Mouse (Mus musculus): ENCODE results near the gene Cnksr1. TPM values are rescaled to one million over a fixed set of nuclear protein-coding genes. Genes with fewer than 3 reads are reported as not detected.

Gene Cnksr1
- polyA plus RNA-seq (2014; fragmentation: Nextera tagmentation; extraction: Ambion mirVana) = 0.20 TPM in 1 of 2 replicates, not detected in the other

DNA sequence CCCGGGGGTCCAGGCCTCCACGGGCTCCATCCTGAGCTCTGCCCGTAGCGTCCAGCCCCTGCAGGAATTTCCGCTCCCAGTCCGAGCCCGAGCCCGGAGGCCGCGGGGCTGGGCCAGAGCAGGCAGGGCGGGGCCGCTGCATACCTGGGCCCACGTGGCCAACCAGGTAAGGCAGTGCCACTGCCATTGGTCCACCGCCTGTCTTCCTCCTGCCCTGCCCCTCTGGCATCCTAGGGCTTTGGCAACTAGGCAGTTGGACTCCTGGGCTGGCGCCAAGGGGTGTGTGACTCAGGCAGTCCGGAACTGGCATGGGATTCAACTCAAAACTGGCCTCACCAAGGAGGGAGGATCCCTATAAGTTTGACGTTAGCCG, at the start of gene Cnksr1:
TSS of gene Cnksr1 (minus strand) at position 121 of the 373 bp plus-strand sequence.
- DNase-seq = peak; percentile 18
- Histone ChIP-seq H3K9me3 (ENCODE audit: control insufficient read depth, low read length) (no peaks in the 10 kb centered on the region), H3K27me3 (ENCODE audit: control insufficient read depth, insufficient read depth, low read length) (peaks cover 17% of the 10 kb centered on the region; the same call in 1 of the 2 replicates), H3K4me1 (ENCODE audit: control insufficient read depth, insufficient read depth, low read length) (no peaks in the 10 kb centered on the region), H3K4me2 (ENCODE audit: low read length) (no peak within 1 kb of the TSS; the same call in 1 of the 2 replicates), H3K27ac (replicated peaks; ENCODE audit: low read depth, low read length) (no peak within 1 kb of the TSS), H3K9ac (replicated peaks; ENCODE audit: low read length) (no peak within 1 kb of the TSS), H3K36me3 (ENCODE audit: control insufficient read depth, insufficient read depth, low read length) (no peaks in the 10 kb centered on the region), H3K4me3 (replicated peaks; ENCODE audit: low read depth, low read length) (no peak within 1 kb of the TSS)
- ATAC-seq (ENCODE audit: low FRiP score, low TSS enrichment) = no peak
- WGBS = 4% methylated on average over 18 of the region's 18 CpGs

DNA sequence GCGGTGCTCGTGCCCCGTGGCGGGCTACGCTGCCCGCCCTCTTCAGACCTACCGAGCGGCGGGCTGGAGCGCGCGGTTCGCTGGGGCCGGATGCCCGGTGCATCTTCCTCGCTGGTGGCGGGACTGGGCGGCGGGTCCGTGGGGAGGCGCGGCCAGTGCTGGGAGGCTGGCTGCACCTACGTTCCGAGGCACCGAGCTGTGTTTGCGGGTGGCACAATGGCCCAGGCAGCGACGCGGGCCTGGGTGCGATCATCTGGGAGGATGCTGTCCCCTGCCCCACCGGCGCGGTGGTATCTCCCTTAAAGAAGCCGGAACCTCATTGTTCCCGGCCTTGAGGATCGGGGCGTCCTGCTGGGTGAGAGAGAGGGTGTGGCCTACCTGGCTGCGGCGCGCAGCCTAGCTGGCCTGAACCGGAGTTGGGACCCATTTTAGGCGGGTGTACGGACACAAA, 49.4 kb upstream of the Cnksr1 start, which contains the start of gene Pdik1l:
TSS of gene Pdik1l (minus strand) at position 321 of the 451 bp plus-strand sequence.
- H3K36me3 ChIP-seq (ENCODE audit: control insufficient read depth, insufficient read depth, low read length) = peaks cover 14% of the 10 kb centered on the region
- H3K4me1 ChIP-seq (ENCODE audit: control insufficient read depth, insufficient read depth, low read length) = peaks cover 21% of the 10 kb centered on the region
- peak within 1 kb of the TSS; percentile 99 for H3K9ac ChIP-seq (replicated peaks; ENCODE audit: low read length)
- ATAC-seq (ENCODE audit: low FRiP score, low TSS enrichment) (peak; percentile 82), DNase-seq (peak; percentile 90)
- peak within 1 kb of the TSS; percentile 90 for H3K4me2 ChIP-seq (ENCODE audit: low read length)
- no peaks in the 10 kb centered on the region for H3K27me3 ChIP-seq (ENCODE audit: control insufficient read depth, insufficient read depth, low read length)
- H3K27ac ChIP-seq (replicated peaks; ENCODE audit: low read depth, low read length) = peak within 1 kb of the TSS; percentile 100
- no peaks in the 10 kb centered on the region for H3K9me3 ChIP-seq (ENCODE audit: control insufficient read depth, low read length)
- peak within 1 kb of the TSS; percentile 100 for H3K4me3 ChIP-seq (replicated peaks; ENCODE audit: low read depth, low read length)
- WGBS = under 1% methylated on average over 43 of the region's 43 CpGs

GRCm38 (mm10) chr4:134287168-134287564, 49.0 kb upstream of the Cnksr1 start:
- ATAC-seq (ENCODE audit: low FRiP score, low TSS enrichment) (peak; percentile 94), DNase-seq (peak; percentile 99)
- WGBS = under 1% methylated on average over 55 of the region's 59 CpGs

DNA sequence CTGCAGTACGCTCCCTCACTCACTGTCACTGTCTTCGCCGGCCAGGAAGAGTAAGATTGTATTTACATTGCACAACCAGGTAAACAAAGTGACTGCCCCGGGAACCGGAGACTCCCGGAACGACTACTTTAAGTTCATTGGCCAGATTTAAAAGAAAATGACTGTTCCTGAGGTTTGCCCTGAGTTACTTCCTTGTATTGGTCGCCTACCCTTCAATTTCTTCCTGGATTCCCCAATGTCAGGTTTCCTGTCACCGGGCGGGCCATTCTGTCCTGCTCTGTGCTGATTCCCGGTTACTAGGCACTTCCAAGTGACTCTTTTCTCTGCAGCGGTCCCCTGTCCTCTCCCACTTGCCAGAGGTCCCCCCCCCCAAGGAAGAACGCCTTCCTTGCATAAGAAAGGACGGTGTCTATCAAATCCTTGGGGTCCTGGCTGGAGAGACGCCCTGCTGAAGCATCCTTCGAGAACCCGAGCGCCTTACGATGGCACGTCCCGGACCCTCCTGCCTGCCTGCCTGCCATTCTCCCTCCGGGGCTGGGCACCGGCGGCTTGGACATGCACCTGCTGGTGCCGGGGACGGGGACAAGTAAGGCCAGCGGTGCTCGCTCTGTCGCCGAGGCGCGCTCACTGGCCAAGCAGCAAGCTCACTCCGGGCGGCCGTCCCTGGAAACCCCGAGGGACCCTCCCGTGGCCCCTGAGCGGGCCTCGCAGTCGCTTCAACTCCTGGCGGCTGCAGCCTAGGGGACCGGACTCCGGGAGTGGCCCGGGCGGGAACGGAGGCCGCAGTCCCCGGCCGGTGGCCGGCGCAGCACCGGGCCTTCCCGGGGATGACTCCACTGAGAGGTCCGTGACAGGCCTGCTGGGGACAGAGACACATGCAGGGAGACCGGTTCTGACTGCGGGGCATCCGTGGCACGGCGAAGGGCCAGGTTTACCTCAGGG, 48.3 kb upstream of the Cnksr1 start:
- H3K36me3 ChIP-seq (ENCODE audit: control insufficient read depth, insufficient read depth, low read length) = peaks cover 25% of the 10 kb centered on the region
- H3K9me3 ChIP-seq (ENCODE audit: control insufficient read depth, low read length) = no peaks in the 10 kb centered on the region
- ATAC-seq (ENCODE audit: low FRiP score, low TSS enrichment) = peak; percentile 28
- H3K4me2 ChIP-seq (ENCODE audit: low read length) = peak overlapping the region; percentile 90
- H3K4me1 ChIP-seq (ENCODE audit: control insufficient read depth, insufficient read depth, low read length) = peaks cover 21% of the 10 kb centered on the region
- no peaks in the 10 kb centered on the region for H3K27me3 ChIP-seq (ENCODE audit: control insufficient read depth, insufficient read depth, low read length)
- H3K27ac ChIP-seq (replicated peaks; ENCODE audit: low read depth, low read length) = peak overlapping the region; percentile 100
- peak; percentile 57 for DNase-seq
- H3K9ac ChIP-seq (replicated peaks; ENCODE audit: low read length) = peak overlapping the region; percentile 99
- WGBS = 4% methylated on average over 59 of the region's 59 CpGs
- peak overlapping the region; percentile 100 for H3K4me3 ChIP-seq (replicated peaks; ENCODE audit: low read depth, low read length)

More at GRCm38 (mm10) chr4:134287168-134287564, 49.0 kb upstream of the Cnksr1 start:
- Histone ChIP-seq H3K27ac (replicated peaks; ENCODE audit: low read depth, low read length) (peak overlapping the region; percentile 100), H3K9me3 (ENCODE audit: control insufficient read depth, low read length) (no peaks in the 10 kb centered on the region), H3K36me3 (ENCODE audit: control insufficient read depth, insufficient read depth, low read length) (peaks cover 18% of the 10 kb centered on the region), H3K4me3 (replicated peaks; ENCODE audit: low read depth, low read length) (peak overlapping the region; percentile 100), H3K27me3 (ENCODE audit: control insufficient read depth, insufficient read depth, low read length) (no peaks in the 10 kb centered on the region), H3K9ac (replicated peaks; ENCODE audit: low read length) (peak overlapping the region; percentile 99), H3K4me1 (ENCODE audit: control insufficient read depth, insufficient read depth, low read length) (peaks cover 21% of the 10 kb centered on the region), H3K4me2 (ENCODE audit: low read length) (peak overlapping the region; percentile 90)

DNA sequence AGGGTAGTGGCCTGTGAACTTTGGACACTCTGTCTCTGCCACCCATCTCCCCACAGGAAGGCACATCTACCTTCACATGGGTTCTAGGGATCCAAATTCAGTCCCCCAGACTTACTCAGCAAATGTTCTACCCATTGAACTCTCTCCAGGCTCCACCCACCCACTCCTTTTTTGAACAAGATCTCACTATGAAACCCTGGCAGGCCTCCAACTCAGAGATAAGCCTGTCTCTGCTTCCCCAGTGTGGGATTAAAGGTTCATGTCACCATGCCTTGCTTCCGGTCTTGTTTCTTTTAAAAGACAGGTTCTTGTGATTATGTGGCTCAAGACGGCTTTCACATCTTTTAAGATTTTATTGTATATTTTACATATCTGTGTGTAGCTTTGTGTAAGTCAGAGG, 46.7 kb upstream of the Cnksr1 start:
- H3K27ac ChIP-seq (replicated peaks; ENCODE audit: low read depth, low read length) = no peak overlapping the region
- no peak overlapping the region for H3K4me3 ChIP-seq (replicated peaks; ENCODE audit: low read depth, low read length)
- H3K4me1 ChIP-seq (ENCODE audit: control insufficient read depth, insufficient read depth, low read length) = peaks cover 21% of the 10 kb centered on the region
- ATAC-seq (ENCODE audit: low FRiP score, low TSS enrichment) (no peak), DNase-seq (no peak)
- H3K36me3 ChIP-seq (ENCODE audit: control insufficient read depth, insufficient read depth, low read length) = peaks cover 39% of the 10 kb centered on the region
- H3K9me3 ChIP-seq (ENCODE audit: control insufficient read depth, low read length) = no peaks in the 10 kb centered on the region
- H3K9ac ChIP-seq (replicated peaks; ENCODE audit: low read length) = no peak overlapping the region
- no peaks in the 10 kb centered on the region for H3K27me3 ChIP-seq (ENCODE audit: control insufficient read depth, insufficient read depth, low read length)
- WGBS = 88% methylated on average over 2 of the region's 2 CpGs
- H3K4me2 ChIP-seq (ENCODE audit: low read length) = no peak overlapping the region

GRCm38 (mm10) chr4:134273417-134274345, 35.5 kb upstream of the Cnksr1 start:
- H3K9ac ChIP-seq (replicated peaks; ENCODE audit: low read length) = no peak overlapping the region
- no peak overlapping the region for H3K4me2 ChIP-seq (ENCODE audit: low read length)
- DNase-seq (no peak), ATAC-seq (ENCODE audit: low FRiP score, low TSS enrichment) (no peak)
- H3K4me3 ChIP-seq (replicated peaks; ENCODE audit: low read depth, low read length) = no peak overlapping the region
- 7% methylated on average over 14 of the region's 14 CpGs for WGBS
- H3K9me3 ChIP-seq (ENCODE audit: control insufficient read depth, low read length) = no peaks in the 10 kb centered on the region
- H3K4me1 ChIP-seq (ENCODE audit: control insufficient read depth, insufficient read depth, low read length) = no peaks in the 10 kb centered on the region
- H3K27me3 ChIP-seq (ENCODE audit: control insufficient read depth, insufficient read depth, low read length) = no peaks in the 10 kb centered on the region
- peaks cover 24% of the 10 kb centered on the region for H3K36me3 ChIP-seq (ENCODE audit: control insufficient read depth, insufficient read depth, low read length)
- no peak overlapping the region for H3K27ac ChIP-seq (replicated peaks; ENCODE audit: low read depth, low read length)

GRCm38 (mm10) chr4:134272731-134273416, 34.7 kb upstream of the Cnksr1 start:
- DNase-seq (no peak), ATAC-seq (ENCODE audit: low FRiP score, low TSS enrichment) (no peak)
- H3K4me2 ChIP-seq (ENCODE audit: low read length) = no peak overlapping the region

DNA sequence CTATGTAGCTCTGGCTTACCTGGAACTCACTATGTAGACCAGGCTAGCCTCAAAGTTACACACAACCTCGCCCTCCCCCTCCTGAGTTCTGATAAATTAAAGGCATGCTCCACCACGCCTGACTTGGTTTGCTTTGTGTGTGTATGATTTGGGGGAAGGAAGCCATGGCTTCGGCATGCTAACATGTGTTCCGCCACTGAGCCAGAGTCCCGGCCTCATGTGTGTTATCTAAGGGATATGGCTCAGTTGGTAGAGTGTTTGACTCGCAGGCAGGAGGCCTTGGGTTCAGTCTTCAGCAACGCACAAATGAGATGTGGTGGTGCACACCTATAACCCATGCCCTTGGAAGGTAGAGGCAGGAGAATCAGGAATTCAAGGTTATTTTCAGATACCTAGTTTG, 33.8 kb upstream of the Cnksr1 start:
- Histone ChIP-seq H3K4me2 (ENCODE audit: low read length) (no peak overlapping the region), H3K27ac (replicated peaks; ENCODE audit: low read depth, low read length) (no peak overlapping the region), H3K9ac (replicated peaks; ENCODE audit: low read length) (no peak overlapping the region), H3K4me1 (ENCODE audit: control insufficient read depth, insufficient read depth, low read length) (no peaks in the 10 kb centered on the region), H3K27me3 (ENCODE audit: control insufficient read depth, insufficient read depth, low read length) (no peaks in the 10 kb centered on the region), H3K36me3 (ENCODE audit: control insufficient read depth, insufficient read depth, low read length) (peaks cover 13% of the 10 kb centered on the region), H3K9me3 (ENCODE audit: control insufficient read depth, low read length) (no peaks in the 10 kb centered on the region), H3K4me3 (replicated peaks; ENCODE audit: low read depth, low read length) (no peak overlapping the region)
- DNase-seq = no peak
- 81% methylated on average over 7 of the region's 7 CpGs for WGBS
- ATAC-seq (ENCODE audit: low FRiP score, low TSS enrichment) = no peak

More at GRCm38 (mm10) chr4:134272731-134273416, 34.7 kb upstream of the Cnksr1 start:
- no peak overlapping the region for H3K4me3 ChIP-seq (replicated peaks; ENCODE audit: low read depth, low read length)
- H3K36me3 ChIP-seq (ENCODE audit: control insufficient read depth, insufficient read depth, low read length) = peaks cover 18% of the 10 kb centered on the region
- 34% methylated on average over 13 of the region's 13 CpGs for WGBS
- no peak overlapping the region for H3K27ac ChIP-seq (replicated peaks; ENCODE audit: low read depth, low read length)
- H3K9ac ChIP-seq (replicated peaks; ENCODE audit: low read length) = no peak overlapping the region
- no peaks in the 10 kb centered on the region for H3K4me1 ChIP-seq (ENCODE audit: control insufficient read depth, insufficient read depth, low read length)
- no peaks in the 10 kb centered on the region for H3K9me3 ChIP-seq (ENCODE audit: control insufficient read depth, low read length)
- H3K27me3 ChIP-seq (ENCODE audit: control insufficient read depth, insufficient read depth, low read length) = no peaks in the 10 kb centered on the region
